Mouse (Mus musculus): ENCODE results near the gene Dpf2.

GRCm38 (mm10) chr19:5862335-5863085, 50.3 kb downstream of the Dpf2 start:
- no peak for TF ChIP-seq EP300 (IDR thresholded peaks at IDR 0.05; ENCODE audit: low read depth)
- peak; percentile 8; the same call in 1 of the 2 replicates for TF ChIP-seq CTCF (IDR thresholded peaks at IDR 0.05; ENCODE audit: low read depth)
